Mouse (Mus musculus) kidney, embryonic 14.5 days (tissue): ENCODE measurements at regions not wholly inside any gene's neighbourhood (a gene's known extent, or its start where the extent isn't known, plus 50 kb on each side); places are given as distances from the start of the nearest gene placed in this dataset.

Experiments used
- ATAC-seq: fragments of 200-750 bp; cut with Nextera tagmentation; 2 replicates; pipeline ENCODE4 v1.8.0; 2017; ENCODE audit warnings: moderate number of reproducible peaks, mild to moderate bottlenecking, moderate TSS enrichment, moderate library complexity; ENCODE audit not compliant: low FRiP score, low TSS enrichment
- H3K27ac ChIP-seq: fragments of 300-500 bp; sonication (generic); 2 replicates; pipeline ENCODE4 v1.5.1; 2014; ENCODE audit warnings: low read depth, mild to moderate bottlenecking, low read length, moderate library complexity, mixed read lengths
- H3K27me3 ChIP-seq: fragments of 300-500 bp; sonication (generic); 2 replicates; pipeline ENCODE4 v1.6.1; 2014; ENCODE audit warnings: mild to moderate bottlenecking, low read length; ENCODE audit not compliant: control insufficient read depth, insufficient read depth
- H3K36me3 ChIP-seq: fragments of 300-500 bp; sonication (generic); 2 replicates; pipeline ENCODE4 v1.6.1; 2014; ENCODE audit warnings: low read length, mixed read lengths; ENCODE audit not compliant: control insufficient read depth, insufficient read depth
- H3K4me1 ChIP-seq: fragments of 300-500 bp; sonication (generic); 2 replicates; pipeline ENCODE4 v1.6.1; 2014; ENCODE audit warnings: low read length, mixed read lengths; ENCODE audit not compliant: control insufficient read depth, insufficient read depth
- H3K4me2 ChIP-seq: fragments of 300-500 bp; sonication (generic); replicated peaks from 2 replicates; pipeline ENCODE4 v1.6.1; 2014; ENCODE audit warnings: low read depth, mild to moderate bottlenecking, low read length
- H3K4me3 ChIP-seq: fragments of 300-500 bp; sonication (generic); 2 replicates; pipeline ENCODE4 v1.5.1; 2014; ENCODE audit warnings: mild to moderate bottlenecking, low read length
- H3K9ac ChIP-seq: fragments of 300-500 bp; sonication (generic); 2 replicates; pipeline ENCODE4 v1.6.1; 2014; ENCODE audit warnings: low read depth, mild to moderate bottlenecking, low read length, moderate library complexity
- H3K9me3 ChIP-seq: fragments of 300-500 bp; sonication (generic); 2 replicates; pipeline ENCODE4 v1.6.1; 2016; ENCODE audit warnings: low read length; ENCODE audit not compliant: control insufficient read depth
- WGBS: fragments of 180-500 bp; shearing (Covaris S2); extraction: QIAGEN DNeasy Blood & Tissue Kit; methylation state at CpG from one replicate; pipeline ENCODE4 v1.1.7; 2014; 5-methylcytosine and 5-hydroxymethylcytosine counted together

GRCm38 (mm10) chr12:107216119-107216518 is 272.3 kb upstream of the 3110018I06Rik start:
- no peaks in the 10 kb centered on the region for H3K9me3 ChIP-seq
- no peak for ATAC-seq
- 64% methylated on average over 8 of the region's 8 CpGs for WGBS
- H3K27me3 ChIP-seq = no peaks in the 10 kb centered on the region
- no peak overlapping the region for H3K9ac ChIP-seq
- H3K4me1 ChIP-seq = no peaks in the 10 kb centered on the region
- no peak overlapping the region for H3K4me2 ChIP-seq
- H3K27ac ChIP-seq = no peak overlapping the region
- H3K36me3 ChIP-seq = no peaks in the 10 kb centered on the region
- H3K4me3 ChIP-seq = no peak overlapping the region

- Histone ChIP-seq H3K36me3 (no peaks in the 10 kb centered on the region), H3K27me3 (no peaks in the 10 kb centered on the region), H3K4me2 (no peak overlapping the region), H3K9ac (no peak overlapping the region), H3K4me1 (no peaks in the 10 kb centered on the region), H3K4me3 (no peak overlapping the region), H3K9me3 (no peaks in the 10 kb centered on the region), H3K27ac (no peak overlapping the region)
- WGBS = 79% methylated on average over 7 of the region's 7 CpGs
- ATAC-seq = no peak
These were observed 267.0 kb upstream of the 3110018I06Rik start for GRCm38 (mm10) chr12:107221276-107221970.

- Histone ChIP-seq H3K9me3 (peaks cover 2% of the 10 kb centered on the region; the same call in 1 of the 2 replicates), H3K4me3 (no peak overlapping the region), H3K27ac (no peak overlapping the region), H3K4me1 (no peaks in the 10 kb centered on the region), H3K36me3 (no peaks in the 10 kb centered on the region), H3K4me2 (no peak overlapping the region), H3K9ac (no peak overlapping the region), H3K27me3 (no peaks in the 10 kb centered on the region)
- WGBS = 76% methylated on average over 7 of the region's 7 CpGs
- no peak for ATAC-seq
These were observed 266.3 kb upstream of the 3110018I06Rik start for GRCm38 (mm10) chr12:107222106-107222505.

GRCm38 (mm10) chr12:107230097-107230496 is 258.3 kb upstream of the 3110018I06Rik start:
- H3K9me3 ChIP-seq = peaks cover 4% of the 10 kb centered on the region; the same call in 1 of the 2 replicates
- WGBS = 79% methylated on average over 3 of the region's 3 CpGs
- no peak overlapping the region for H3K27ac ChIP-seq
- H3K4me3 ChIP-seq = no peak overlapping the region
- no peak overlapping the region for H3K4me2 ChIP-seq
- no peak overlapping the region for H3K9ac ChIP-seq
- H3K4me1 ChIP-seq = no peaks in the 10 kb centered on the region
- ATAC-seq = no peak
- no peaks in the 10 kb centered on the region for H3K36me3 ChIP-seq
- no peaks in the 10 kb centered on the region for H3K27me3 ChIP-seq

- H3K27me3 ChIP-seq = no peaks in the 10 kb centered on the region
- no peak overlapping the region for H3K27ac ChIP-seq
- no peak for ATAC-seq
- H3K9me3 ChIP-seq = peaks cover 4% of the 10 kb centered on the region; the same call in 1 of the 2 replicates
- WGBS = 26% methylated on average over 1 of the region's 1 CpGs
- no peaks in the 10 kb centered on the region for H3K4me1 ChIP-seq
- H3K4me3 ChIP-seq = no peak overlapping the region
- H3K36me3 ChIP-seq = no peaks in the 10 kb centered on the region
- H3K4me2 ChIP-seq = no peak overlapping the region
- no peak overlapping the region for H3K9ac ChIP-seq
These were observed 256.8 kb upstream of the 3110018I06Rik start for GRCm38 (mm10) chr12:107231629-107232028.

GRCm38 (mm10) chr12:107250747-107251470 is 237.5 kb upstream of the 3110018I06Rik start:
- no peaks in the 10 kb centered on the region for H3K36me3 ChIP-seq
- no peak for ATAC-seq
- H3K4me2 ChIP-seq = no peak overlapping the region
- H3K27ac ChIP-seq = no peak overlapping the region
- no peaks in the 10 kb centered on the region for H3K27me3 ChIP-seq
- no peaks in the 10 kb centered on the region for H3K4me1 ChIP-seq
- 88% methylated on average over 9 of the region's 9 CpGs for WGBS
- H3K9ac ChIP-seq = no peak overlapping the region
- no peaks in the 10 kb centered on the region for H3K9me3 ChIP-seq
- H3K4me3 ChIP-seq = no peak overlapping the region

- no peak for ATAC-seq
- Histone ChIP-seq H3K27ac (no peak overlapping the region), H3K9ac (no peak overlapping the region), H3K36me3 (no peaks in the 10 kb centered on the region), H3K4me2 (no peak overlapping the region), H3K27me3 (no peaks in the 10 kb centered on the region), H3K4me1 (no peaks in the 10 kb centered on the region), H3K9me3 (no peaks in the 10 kb centered on the region), H3K4me3 (no peak overlapping the region)
- WGBS = 84% methylated on average over 15 of the region's 15 CpGs
These were observed 236.5 kb upstream of the 3110018I06Rik start for GRCm38 (mm10) chr12:107251981-107252380.

- 78% methylated on average over 5 of the region's 5 CpGs for WGBS
- Histone ChIP-seq H3K4me2 (no peak overlapping the region), H3K9ac (no peak overlapping the region), H3K36me3 (no peaks in the 10 kb centered on the region), H3K27ac (no peak overlapping the region), H3K4me1 (no peaks in the 10 kb centered on the region), H3K27me3 (no peaks in the 10 kb centered on the region), H3K9me3 (no peaks in the 10 kb centered on the region), H3K4me3 (no peak overlapping the region)
- no peak for ATAC-seq
These were observed 226.4 kb upstream of the 3110018I06Rik start for GRCm38 (mm10) chr12:107262076-107262475.

- no peak overlapping the region for H3K4me3 ChIP-seq
- H3K4me2 ChIP-seq = no peak overlapping the region
- H3K9me3 ChIP-seq = no peaks in the 10 kb centered on the region
- H3K9ac ChIP-seq = no peak overlapping the region
- 85% methylated on average over 4 of the region's 4 CpGs for WGBS
- no peaks in the 10 kb centered on the region for H3K36me3 ChIP-seq
- no peaks in the 10 kb centered on the region for H3K27me3 ChIP-seq
- H3K4me1 ChIP-seq = no peaks in the 10 kb centered on the region
- no peak overlapping the region for H3K27ac ChIP-seq
- ATAC-seq = no peak
These were observed 225.9 kb upstream of the 3110018I06Rik start for GRCm38 (mm10) chr12:107262516-107262915.
